Mouse (Mus musculus) cerebellum, adult 11 months (tissue): ENCODE data around the gene Acrbp.

Source experiments
- DNase-seq: peaks from one replicate; pipeline ENCODE4 v3.0.0; 2022

The Acrbp gene

GRCm38 (mm10) chr6:125104223-125104622 is 54.7 kb downstream of the Acrbp start:
- DNase-seq, result no peak

GRCm38 (mm10) chr6:125107705-125108104 is 58.2 kb downstream of the Acrbp start:
- DNase-seq, result no peak

- DNase-seq, result no peak
These were observed 59.9 kb downstream of the Acrbp start for GRCm38 (mm10) chr6:125109371-125109770.

- DNase-seq, result no peak
These were observed 61.4 kb downstream of the Acrbp start for GRCm38 (mm10) chr6:125110927-125111326.

GRCm38 (mm10) chr6:125112553-125112952 is 63.1 kb downstream of the Acrbp start:
- no peak for DNase-seq
